Mouse (Mus musculus): ENCODE results near the gene Nr4a1. TPM values are rescaled to one million over a fixed set of nuclear protein-coding genes. Genes with fewer than 3 reads are reported as not detected.
A peak's percentile ranks its signal among the peaks of the same experiment; 100 is the strongest.

The Nr4a1 gene
- polyA plus RNA-seq, 1 experiment from 2014 or later, result 6.4 TPM

DNA sequence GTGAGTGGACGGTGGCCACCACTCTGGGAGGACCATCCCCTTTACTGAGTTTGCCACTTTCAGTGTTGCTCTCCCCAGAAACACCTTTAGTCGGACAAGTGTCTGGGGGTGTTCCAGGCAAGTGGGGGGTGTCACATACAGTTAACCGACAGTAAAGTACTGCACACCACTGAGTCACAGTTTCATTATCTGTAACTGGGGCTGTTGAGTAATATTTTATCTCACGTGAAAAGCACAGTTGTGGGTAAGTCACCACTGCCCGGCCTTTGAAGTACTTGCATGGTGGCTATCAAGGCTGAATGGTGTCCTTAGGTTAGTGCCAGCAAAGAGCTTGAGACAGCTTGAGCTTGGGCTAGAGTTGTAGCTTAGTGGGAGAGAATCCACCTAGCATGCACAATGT lies 28.4 kb downstream of the Nr4a1 start:
- ATAC-seq (replicated peaks; ENCODE audit: low FRiP score, low TSS enrichment, low read depth) (no peak), DNase-seq (ENCODE audit: low spot score) (no peak)
- Histone ChIP-seq H3K27ac (ENCODE audit: low read depth) (no peak overlapping the region), H3K4me1 (replicated peaks; ENCODE audit: control insufficient read depth, insufficient read depth, low read length) (peaks cover 23% of the 10 kb centered on the region), H3K36me3 (ENCODE audit: control insufficient read depth, insufficient read depth, low read length) (peaks cover 13% of the 10 kb centered on the region), H3K4me2 (ENCODE audit: low read length) (no peak overlapping the region), H3K9me3 (ENCODE audit: control insufficient read depth, low read length) (no peaks in the 10 kb centered on the region), H3K9ac (ENCODE audit: low read length) (no peak overlapping the region), H3K4me3 (ENCODE audit: low read depth, low read length) (no peak overlapping the region), H3K27me3 (replicated peaks; ENCODE audit: control insufficient read depth, insufficient read depth, low read length) (no peaks in the 10 kb centered on the region)
- WGBS, result 77% methylated on average over 5 of the region's 5 CpGs

DNA sequence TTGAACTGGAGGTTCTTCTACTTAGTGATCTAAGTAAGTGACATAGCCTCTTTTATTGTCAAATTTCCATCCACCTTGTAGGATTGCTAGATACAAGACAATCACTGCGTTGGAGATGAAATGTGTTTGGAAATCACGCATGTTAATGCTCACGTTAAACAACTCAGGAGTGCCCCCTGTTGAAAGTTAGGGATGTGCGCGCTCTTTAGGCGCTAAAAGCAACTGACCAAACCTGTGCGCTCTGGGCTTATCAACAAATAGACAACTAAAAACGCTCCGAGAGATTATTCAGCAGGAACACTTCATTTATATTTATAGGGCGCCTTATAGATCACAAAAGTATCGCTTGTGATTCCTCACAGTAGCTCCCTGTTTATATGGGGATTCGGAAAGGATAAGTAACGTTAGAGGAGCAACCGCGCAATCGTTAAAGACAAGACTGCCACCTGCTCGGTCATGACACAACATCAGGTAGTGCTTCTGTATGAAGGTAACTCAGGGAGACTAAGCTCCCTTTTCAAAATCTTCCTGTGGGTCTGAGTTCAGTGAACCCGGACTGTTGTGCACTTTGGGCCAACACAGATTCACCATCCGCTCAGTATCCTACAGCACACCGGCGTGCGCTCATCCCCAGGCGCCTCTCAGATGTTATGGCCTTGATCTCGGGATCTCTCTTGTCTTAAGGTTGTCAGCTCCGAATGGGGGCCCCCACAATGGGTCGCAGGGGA lies 29.3 kb downstream of the Nr4a1 start:
- H3K4me2 ChIP-seq (ENCODE audit: low read length), result peak overlapping the region; percentile 99
- ATAC-seq (replicated peaks; ENCODE audit: low FRiP score, low TSS enrichment, low read depth), result peak; percentile 33; the same call in 1 of the 2 replicates
- H3K4me1 ChIP-seq (replicated peaks; ENCODE audit: control insufficient read depth, insufficient read depth, low read length), result peaks cover 20% of the 10 kb centered on the region
- H3K27ac ChIP-seq (ENCODE audit: low read depth), result peak overlapping the region; percentile 86
- H3K9me3 ChIP-seq (ENCODE audit: control insufficient read depth, low read length), result no peaks in the 10 kb centered on the region
- H3K9ac ChIP-seq (ENCODE audit: low read length), result peak overlapping the region; percentile 88
- peaks cover 22% of the 10 kb centered on the region for H3K36me3 ChIP-seq (ENCODE audit: control insufficient read depth, insufficient read depth, low read length)
- under 1% methylated on average over 26 of the region's 26 CpGs for WGBS
- peak overlapping the region; percentile 90 for H3K4me3 ChIP-seq (ENCODE audit: low read depth, low read length)
- no peaks in the 10 kb centered on the region for H3K27me3 ChIP-seq (replicated peaks; ENCODE audit: control insufficient read depth, insufficient read depth, low read length)
- DNase-seq (ENCODE audit: low spot score), result no peak

DNA sequence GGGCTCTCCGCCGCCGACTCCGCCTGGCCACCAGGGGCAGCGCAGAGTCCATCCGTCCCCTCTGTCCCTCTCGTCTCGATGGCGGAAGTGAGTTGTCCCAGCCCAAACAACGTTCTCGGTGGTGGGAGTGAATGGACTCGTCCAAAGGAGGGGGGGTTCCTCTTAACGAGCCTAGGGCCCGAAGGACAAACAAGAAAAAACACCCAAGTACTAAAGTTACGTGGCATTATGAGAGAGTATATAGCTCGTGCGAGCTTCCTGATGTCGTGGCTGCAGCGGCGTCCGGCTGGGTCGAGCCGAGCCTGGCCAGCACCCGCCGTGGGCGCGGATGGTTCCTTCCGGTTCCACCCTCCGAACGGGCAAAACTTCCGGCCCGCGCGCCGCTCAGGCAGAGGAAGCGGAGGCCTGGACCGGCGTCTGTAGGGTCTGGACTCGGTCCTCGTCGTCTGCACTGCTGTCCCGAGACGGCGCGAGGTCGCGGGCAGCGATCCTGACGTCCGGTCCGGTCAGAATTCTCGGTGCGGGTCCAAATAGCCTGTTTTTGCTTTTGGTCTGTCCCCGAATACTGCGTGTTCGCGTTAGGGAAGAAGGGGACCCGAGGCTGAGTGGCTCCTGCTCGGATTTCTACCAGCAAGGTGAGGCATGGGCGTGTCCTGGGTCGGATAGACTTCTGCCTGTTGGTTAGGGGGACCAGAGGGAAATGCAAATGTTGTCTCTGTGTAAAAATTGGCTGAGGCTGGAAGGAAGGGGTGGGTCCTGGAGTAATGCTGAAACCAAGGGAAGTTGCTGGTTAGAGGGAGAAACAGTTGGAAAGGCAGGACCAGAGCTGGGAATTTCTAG lies 30.1 kb downstream of the Nr4a1 start, which contains the start of gene Atg101:
TSS of gene Atg101 (plus strand) at position 362 of the 840 bp plus-strand sequence.
- H3K27ac ChIP-seq (ENCODE audit: low read depth), result peak within 1 kb of the TSS; percentile 86
- H3K4me2 ChIP-seq (ENCODE audit: low read length), result peak within 1 kb of the TSS; percentile 99
- H3K36me3 ChIP-seq (ENCODE audit: control insufficient read depth, insufficient read depth, low read length), result peaks cover 30% of the 10 kb centered on the region
- H3K9me3 ChIP-seq (ENCODE audit: control insufficient read depth, low read length), result no peaks in the 10 kb centered on the region
- H3K9ac ChIP-seq (ENCODE audit: low read length), result peak within 1 kb of the TSS; percentile 88
- H3K4me1 ChIP-seq (replicated peaks; ENCODE audit: control insufficient read depth, insufficient read depth, low read length), result peaks cover 12% of the 10 kb centered on the region
- no peaks in the 10 kb centered on the region for H3K27me3 ChIP-seq (replicated peaks; ENCODE audit: control insufficient read depth, insufficient read depth, low read length)
- ATAC-seq (replicated peaks; ENCODE audit: low FRiP score, low TSS enrichment, low read depth) (peak; percentile 87), DNase-seq (ENCODE audit: low spot score) (peak; percentile 98)
- under 1% methylated on average over 61 of the region's 61 CpGs for WGBS
- H3K4me3 ChIP-seq (ENCODE audit: low read depth, low read length), result peak within 1 kb of the TSS; percentile 90

DNA sequence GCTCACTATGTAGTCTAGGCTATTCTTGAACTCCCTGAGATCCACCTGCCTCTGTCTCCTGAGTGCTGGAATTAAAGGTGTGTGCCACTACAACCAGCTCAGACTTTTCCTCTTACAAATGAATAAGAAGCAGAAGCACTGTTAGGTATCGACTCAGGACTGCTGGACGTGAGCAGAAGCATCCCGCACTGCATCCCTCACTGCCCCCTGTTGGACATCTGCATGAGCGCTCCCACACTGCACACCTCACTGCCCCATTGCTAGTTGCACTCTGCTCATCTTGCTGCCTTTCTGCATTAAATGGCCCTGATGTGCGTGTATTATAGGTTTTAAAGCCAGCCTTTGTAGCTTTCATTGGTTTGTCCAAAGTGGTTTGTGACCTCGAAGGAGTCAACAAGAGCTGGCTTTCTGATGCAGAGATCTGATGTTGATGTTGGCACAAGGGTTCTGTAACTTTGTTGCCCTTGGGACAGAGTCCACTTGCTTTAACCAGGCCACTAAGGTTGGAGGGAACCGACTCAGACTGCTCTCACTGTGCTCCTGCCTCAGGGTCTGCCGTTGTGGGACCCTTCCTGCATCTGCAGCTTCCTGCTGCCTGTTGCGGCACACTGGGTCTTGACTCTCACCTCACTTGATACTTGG lies 32.2 kb downstream of the Nr4a1 start:
- no peak for DNase-seq (ENCODE audit: low spot score)

DNA sequence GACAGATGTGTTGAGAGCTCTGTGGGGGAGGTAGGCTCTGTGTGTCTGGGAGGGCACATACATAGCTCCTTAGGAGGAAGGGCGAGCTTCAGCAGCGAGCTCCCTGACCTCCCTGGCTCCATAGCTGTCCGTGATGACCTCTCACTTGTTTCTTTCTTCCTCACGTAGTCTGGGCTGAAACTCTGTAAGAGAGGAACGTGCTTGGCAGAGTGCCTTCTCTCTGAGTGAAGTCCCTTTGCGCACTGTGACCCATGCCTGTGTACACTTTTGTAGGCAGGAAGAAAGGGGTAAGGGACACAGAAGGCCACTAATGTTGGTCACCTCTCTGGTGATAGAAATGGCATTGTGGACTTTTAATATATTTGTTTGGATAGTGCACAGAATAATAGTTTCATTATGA lies 33.3 kb downstream of the Nr4a1 start:
- no peak overlapping the region for H3K4me3 ChIP-seq (ENCODE audit: low read depth, low read length)
- H3K27ac ChIP-seq (ENCODE audit: low read depth), result no peak overlapping the region
- DNase-seq (ENCODE audit: low spot score) (no peak), ATAC-seq (replicated peaks; ENCODE audit: low FRiP score, low TSS enrichment, low read depth) (no peak)
- WGBS, result 94% methylated on average over 6 of the region's 6 CpGs
- H3K36me3 ChIP-seq (ENCODE audit: control insufficient read depth, insufficient read depth, low read length), result peaks cover 58% of the 10 kb centered on the region
- peaks cover 11% of the 10 kb centered on the region for H3K4me1 ChIP-seq (replicated peaks; ENCODE audit: control insufficient read depth, insufficient read depth, low read length)
- no peaks in the 10 kb centered on the region for H3K27me3 ChIP-seq (replicated peaks; ENCODE audit: control insufficient read depth, insufficient read depth, low read length)
- H3K9ac ChIP-seq (ENCODE audit: low read length), result no peak overlapping the region
- no peak overlapping the region for H3K4me2 ChIP-seq (ENCODE audit: low read length)
- no peaks in the 10 kb centered on the region for H3K9me3 ChIP-seq (ENCODE audit: control insufficient read depth, low read length)

More for the DNA sequence above, 32.2 kb downstream of the Nr4a1 start:
- H3K4me1 ChIP-seq (replicated peaks; ENCODE audit: control insufficient read depth, insufficient read depth, low read length), result peaks cover 11% of the 10 kb centered on the region
- ATAC-seq (replicated peaks; ENCODE audit: low FRiP score, low TSS enrichment, low read depth), result no peak
- H3K4me2 ChIP-seq (ENCODE audit: low read length), result no peak overlapping the region
- no peaks in the 10 kb centered on the region for H3K9me3 ChIP-seq (ENCODE audit: control insufficient read depth, low read length)
- no peak overlapping the region for H3K4me3 ChIP-seq (ENCODE audit: low read depth, low read length)
- 69% methylated on average over 9 of the region's 9 CpGs for WGBS
- H3K36me3 ChIP-seq (ENCODE audit: control insufficient read depth, insufficient read depth, low read length), result peaks cover 51% of the 10 kb centered on the region
- no peaks in the 10 kb centered on the region for H3K27me3 ChIP-seq (replicated peaks; ENCODE audit: control insufficient read depth, insufficient read depth, low read length)
- H3K27ac ChIP-seq (ENCODE audit: low read depth), result no peak overlapping the region
- no peak overlapping the region for H3K9ac ChIP-seq (ENCODE audit: low read length)

DNA sequence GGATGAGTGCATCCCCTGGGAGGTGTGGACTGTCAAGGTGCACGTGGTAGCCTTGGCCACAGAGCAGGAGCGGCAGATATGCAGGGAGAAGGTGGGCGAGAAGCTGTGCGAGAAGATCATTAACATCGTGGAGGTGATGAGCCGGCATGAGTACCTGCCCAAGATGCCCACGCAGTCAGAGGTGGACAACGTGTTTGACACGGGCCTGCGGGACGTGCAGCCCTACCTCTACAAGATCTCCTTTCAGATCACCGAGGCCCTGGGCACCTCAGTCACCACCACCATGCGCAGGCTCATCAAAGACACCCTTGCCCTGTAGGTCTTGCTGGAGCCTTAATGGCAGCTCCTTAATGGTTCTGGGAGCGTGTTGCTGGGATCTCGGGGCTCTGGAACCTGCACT lies 36.3 kb downstream of the Nr4a1 start:
- Histone ChIP-seq H3K4me1 (replicated peaks; ENCODE audit: control insufficient read depth, insufficient read depth, low read length) (peaks cover 25% of the 10 kb centered on the region), H3K36me3 (ENCODE audit: control insufficient read depth, insufficient read depth, low read length) (peaks cover 58% of the 10 kb centered on the region), H3K4me2 (ENCODE audit: low read length) (no peak overlapping the region), H3K4me3 (ENCODE audit: low read depth, low read length) (no peak overlapping the region), H3K27me3 (replicated peaks; ENCODE audit: control insufficient read depth, insufficient read depth, low read length) (no peaks in the 10 kb centered on the region), H3K27ac (ENCODE audit: low read depth) (no peak overlapping the region), H3K9ac (ENCODE audit: low read length) (no peak overlapping the region), H3K9me3 (ENCODE audit: control insufficient read depth, low read length) (no peaks in the 10 kb centered on the region)
- WGBS, result 93% methylated on average over 15 of the region's 15 CpGs
- no peak for DNase-seq (ENCODE audit: low spot score)
- ATAC-seq (replicated peaks; ENCODE audit: low FRiP score, low TSS enrichment, low read depth), result no peak

DNA sequence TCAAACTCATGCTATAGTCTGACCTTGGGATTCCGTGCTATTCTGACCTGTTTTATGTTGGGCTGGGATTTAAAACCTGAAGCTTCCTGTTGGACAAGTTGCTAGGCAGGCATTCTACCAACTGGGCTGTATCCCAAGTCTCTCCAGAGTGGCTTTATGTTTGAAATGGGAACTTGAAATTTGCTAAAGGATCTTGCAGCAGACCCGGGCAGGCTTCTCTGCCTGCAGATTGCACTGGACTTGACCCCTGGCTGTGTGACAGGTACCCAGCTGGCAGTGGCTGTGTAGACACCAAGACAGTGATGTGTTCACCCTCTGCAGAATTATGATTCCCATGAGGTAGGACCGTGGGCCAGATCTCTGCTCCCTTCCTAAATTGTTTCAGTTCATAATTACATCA lies 37.9 kb downstream of the Nr4a1 start:
- H3K36me3 ChIP-seq (ENCODE audit: control insufficient read depth, insufficient read depth, low read length), result peaks cover 49% of the 10 kb centered on the region
- ATAC-seq (replicated peaks; ENCODE audit: low FRiP score, low TSS enrichment, low read depth) (no peak), DNase-seq (ENCODE audit: low spot score) (no peak)
- no peaks in the 10 kb centered on the region for H3K9me3 ChIP-seq (ENCODE audit: control insufficient read depth, low read length)
- peaks cover 23% of the 10 kb centered on the region for H3K4me1 ChIP-seq (replicated peaks; ENCODE audit: control insufficient read depth, insufficient read depth, low read length)
- no peak overlapping the region for H3K27ac ChIP-seq (ENCODE audit: low read depth)
- H3K4me3 ChIP-seq (ENCODE audit: low read depth, low read length), result no peak overlapping the region
- 81% methylated on average over 3 of the region's 3 CpGs for WGBS
- no peak overlapping the region for H3K4me2 ChIP-seq (ENCODE audit: low read length)
- H3K27me3 ChIP-seq (replicated peaks; ENCODE audit: control insufficient read depth, insufficient read depth, low read length), result no peaks in the 10 kb centered on the region
- no peak overlapping the region for H3K9ac ChIP-seq (ENCODE audit: low read length)

DNA sequence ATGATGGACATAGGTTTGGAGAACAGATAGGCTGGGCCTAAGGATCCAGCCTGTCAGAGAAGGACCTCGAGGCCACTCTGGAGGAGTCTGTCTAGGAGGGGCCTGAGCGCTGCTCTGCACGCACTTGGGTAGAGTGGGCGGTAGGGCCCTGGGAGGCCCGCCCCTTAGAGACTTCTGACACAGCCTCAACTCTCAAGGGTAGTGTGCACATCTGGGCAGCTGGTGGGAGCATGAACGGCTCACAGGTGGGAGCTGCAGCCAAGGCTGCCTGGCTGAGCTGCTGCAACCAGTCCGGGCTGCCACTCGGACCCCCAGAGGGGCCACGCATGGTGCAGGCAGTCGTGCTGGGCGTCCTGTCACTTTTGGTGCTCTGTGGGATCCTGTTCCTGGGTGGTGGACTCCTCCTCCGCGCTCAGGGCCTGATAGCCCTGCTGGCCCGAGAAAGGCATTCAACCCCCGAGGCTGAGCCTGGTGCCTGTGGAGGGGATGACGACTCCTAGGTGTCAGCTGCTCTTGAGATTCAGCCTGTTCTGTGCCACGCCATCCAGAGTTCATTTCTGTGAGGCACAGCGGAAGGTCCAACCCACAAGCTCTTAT lies 39.1 kb downstream of the Nr4a1 start, which contains the start of gene 6030408B16Rik:
TSS of gene 6030408B16Rik (plus strand) at position 188 of the 597 bp plus-strand sequence.
- no peaks in the 10 kb centered on the region for H3K9me3 ChIP-seq (ENCODE audit: control insufficient read depth, low read length)
- peak within 1 kb of the TSS; percentile 43 for H3K4me2 ChIP-seq (ENCODE audit: low read length)
- peaks cover 38% of the 10 kb centered on the region for H3K36me3 ChIP-seq (ENCODE audit: control insufficient read depth, insufficient read depth, low read length)
- DNase-seq (ENCODE audit: low spot score) (no peak), ATAC-seq (replicated peaks; ENCODE audit: low FRiP score, low TSS enrichment, low read depth) (no peak)
- 48% methylated on average over 18 of the region's 18 CpGs for WGBS
- H3K27ac ChIP-seq (ENCODE audit: low read depth), result peak within 1 kb of the TSS; percentile 84
- peak within 1 kb of the TSS; percentile 23 for H3K4me3 ChIP-seq (ENCODE audit: low read depth, low read length)
- peaks cover 23% of the 10 kb centered on the region for H3K4me1 ChIP-seq (replicated peaks; ENCODE audit: control insufficient read depth, insufficient read depth, low read length)
- H3K9ac ChIP-seq (ENCODE audit: low read length), result peak within 1 kb of the TSS; percentile 32; the same call in 1 of the 2 replicates
- no peaks in the 10 kb centered on the region for H3K27me3 ChIP-seq (replicated peaks; ENCODE audit: control insufficient read depth, insufficient read depth, low read length)
